Mouse (Mus musculus) E14TG2a.4 (cell line): ENCODE results near the gene Tmem170b.

ENCODE experiments used
- CTCF ChIP-seq: conservative IDR thresholded peaks from 2 replicates; pipeline ENCODE4 v1.5.1; 2014; ENCODE audit warnings: low read length
- NANOG ChIP-seq: IDR thresholded peaks from 2 replicates; pipeline ENCODE4 v1.6.1; 2014; ENCODE audit warnings: borderline replicate concordance, low read length, mixed read lengths
- POU5F1 ChIP-seq: IDR thresholded peaks from 2 replicates; pipeline ENCODE4 v1.6.1; 2014; ENCODE audit warnings: low read length, borderline replicate concordance

DNA sequence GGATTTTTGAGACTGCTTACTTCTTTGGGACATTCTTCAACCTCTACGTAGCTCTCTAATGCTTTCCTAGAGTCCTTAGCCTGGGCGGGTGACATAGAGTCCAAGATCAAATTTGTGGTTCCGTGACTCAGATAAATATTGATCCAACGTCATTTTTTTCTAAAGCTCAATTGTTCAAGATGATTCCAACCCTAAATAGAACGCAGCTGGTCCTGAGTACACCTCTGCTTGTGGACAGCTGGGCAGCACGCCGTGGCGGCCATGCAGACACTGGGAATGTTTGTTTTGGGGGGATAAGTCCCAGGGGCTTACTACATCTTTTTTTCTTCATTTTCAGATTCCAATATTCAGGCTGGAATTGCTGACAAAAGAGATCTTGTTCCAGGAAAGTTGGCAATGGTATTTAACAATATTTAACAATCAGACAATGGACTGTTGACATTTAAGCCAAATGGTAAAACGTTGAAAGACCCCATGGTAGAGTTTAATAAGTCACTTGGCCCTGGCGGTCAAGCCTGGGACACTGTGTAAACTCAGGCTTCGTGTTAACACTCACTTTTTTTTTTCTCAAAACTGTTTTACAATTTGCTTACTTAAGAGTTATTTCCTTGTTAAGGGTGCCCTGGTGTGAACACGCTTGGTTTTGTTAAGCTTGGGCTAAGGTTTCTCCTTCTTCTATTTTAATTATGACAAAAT is 75.3 kb downstream of the Tmem170b start:
- TF ChIP-seq CTCF (no peak), POU5F1 (no peak), NANOG (no peak)
